Mouse (Mus musculus): ENCODE results near the gene Zfp445.

GRCm38 (mm10) chr9:122855617-122856016 is 10.2 kb downstream of the Zfp445 start:
- TF ChIP-seq CTCF (IDR thresholded peaks at IDR 0.05) (no peak), EP300 (IDR thresholded peaks at IDR 0.05) (no peak)

Data from lung, postnatal 0 days (tissue).